Mouse (Mus musculus): ENCODE data around the gene Mrln.

Gene Mrln

DNA sequence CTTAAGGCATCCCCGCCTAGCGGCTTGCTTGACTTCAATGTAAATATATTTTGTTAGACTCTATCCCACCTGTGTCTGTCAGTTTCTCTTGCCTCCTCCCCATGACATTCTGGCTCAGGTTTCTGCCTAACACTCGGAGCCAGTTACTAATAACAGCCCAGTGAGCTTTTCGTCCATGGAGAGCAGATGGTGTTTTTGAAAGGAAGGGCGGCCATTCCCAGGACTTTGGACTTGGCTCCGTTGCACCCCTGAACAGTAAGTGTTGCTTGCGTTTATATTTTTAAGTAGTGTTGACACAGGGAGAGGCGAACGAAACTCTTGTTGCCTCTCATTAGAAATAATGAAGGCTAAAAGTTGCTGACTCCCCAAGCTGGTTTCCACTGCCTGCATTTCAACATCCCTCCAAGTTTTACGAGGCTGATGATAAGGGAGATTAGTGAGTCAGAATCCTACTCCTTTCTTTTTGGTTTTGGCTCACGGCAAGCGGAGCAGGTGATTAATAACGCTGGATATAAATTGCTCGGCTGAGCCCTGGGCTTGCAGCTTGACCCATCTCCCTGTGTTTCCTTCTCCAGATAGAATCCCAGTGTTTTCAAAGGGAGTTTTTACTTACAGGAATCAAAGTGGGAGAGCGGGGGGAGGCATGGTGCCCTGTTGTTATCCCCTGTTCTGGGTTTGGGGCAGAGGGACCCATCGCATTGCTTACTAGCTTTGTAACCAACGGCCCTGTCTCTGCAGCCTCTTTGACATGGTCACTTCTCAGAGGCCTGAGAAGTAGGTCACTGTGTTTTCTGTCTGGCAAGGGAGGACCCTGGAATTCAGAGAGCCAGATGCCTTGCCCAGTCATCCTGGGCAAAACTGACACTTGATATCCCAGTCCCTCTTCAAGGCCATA, at the start of gene Mrln:
Gene Mrln, plus strand, starts transcription at position 160 of the 895 bp plus-strand sequence.
- in situ Hi-C loops (cut with MboI, MseI), result no loop called here

DNA sequence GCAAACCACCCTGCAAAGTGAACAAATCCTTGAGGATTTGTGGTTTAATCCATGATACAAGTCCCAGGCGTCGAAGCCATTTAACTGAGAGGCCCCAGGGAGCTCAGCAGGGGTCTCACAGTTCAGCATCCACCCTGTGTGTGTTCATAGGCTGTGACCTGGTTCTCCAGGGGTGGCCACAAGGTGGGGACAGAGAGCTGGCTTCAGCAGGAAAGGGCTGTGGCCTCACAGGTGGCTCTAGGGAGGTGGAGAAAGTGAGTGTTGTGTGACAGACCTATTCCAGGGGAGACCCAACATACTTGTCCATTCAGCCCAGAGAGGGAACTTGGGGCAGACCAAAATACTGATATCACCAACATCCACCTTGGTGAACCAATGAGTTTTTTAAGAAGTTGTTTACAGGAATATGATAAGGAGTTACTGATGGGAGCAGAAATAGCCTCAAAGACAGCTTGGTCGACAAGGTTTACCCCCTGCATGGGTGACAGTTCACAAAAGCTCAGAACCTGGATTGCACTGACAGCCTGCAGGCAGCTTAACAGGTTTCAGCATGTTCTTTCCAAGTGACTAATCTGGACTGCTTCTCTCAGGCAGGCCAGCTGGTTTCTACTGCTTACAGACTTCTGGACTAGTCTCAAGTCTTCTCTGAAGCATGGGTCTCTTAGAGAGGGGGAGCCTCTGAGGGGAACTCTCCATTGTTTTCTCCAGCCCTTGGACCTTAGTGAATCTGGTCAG, 47.9 kb upstream of the Mrln start:
- in situ Hi-C loops (cut with MboI, MseI), result no loop called here

DNA sequence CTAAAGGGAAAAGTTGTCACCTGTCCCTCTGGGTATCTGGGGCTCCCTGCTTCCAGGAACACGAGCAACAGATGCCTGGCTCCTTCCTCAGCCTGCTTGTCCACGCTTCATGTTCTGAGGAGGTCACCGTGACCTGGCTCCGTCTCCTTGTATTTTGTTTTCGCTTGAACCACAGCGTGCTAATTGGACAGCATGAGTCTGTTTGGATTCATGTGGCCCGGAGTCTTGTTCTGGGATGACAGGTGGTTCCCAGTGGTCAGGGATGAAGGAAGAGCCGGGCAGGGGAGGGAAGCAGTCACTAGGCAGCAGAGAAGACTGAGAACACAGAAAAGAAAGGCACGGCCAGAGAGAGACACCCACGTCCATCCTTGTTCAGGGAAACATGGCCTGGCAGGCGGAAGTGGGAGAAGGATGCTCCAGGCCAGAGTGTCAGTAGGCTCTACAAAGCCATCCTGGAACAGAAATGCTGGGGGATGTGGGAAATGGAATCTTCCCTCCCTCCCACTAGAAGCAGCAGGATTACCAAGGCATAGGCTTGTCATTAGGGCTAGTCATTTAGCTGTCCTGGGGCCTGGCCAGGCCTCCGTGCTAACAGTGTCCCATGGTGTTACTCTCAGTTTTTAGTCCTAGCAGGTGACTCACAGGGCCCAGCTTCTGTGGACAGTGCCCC, 44.7 kb upstream of the Mrln start:
- in situ Hi-C loops (cut with MboI, MseI), result no loop called here

DNA sequence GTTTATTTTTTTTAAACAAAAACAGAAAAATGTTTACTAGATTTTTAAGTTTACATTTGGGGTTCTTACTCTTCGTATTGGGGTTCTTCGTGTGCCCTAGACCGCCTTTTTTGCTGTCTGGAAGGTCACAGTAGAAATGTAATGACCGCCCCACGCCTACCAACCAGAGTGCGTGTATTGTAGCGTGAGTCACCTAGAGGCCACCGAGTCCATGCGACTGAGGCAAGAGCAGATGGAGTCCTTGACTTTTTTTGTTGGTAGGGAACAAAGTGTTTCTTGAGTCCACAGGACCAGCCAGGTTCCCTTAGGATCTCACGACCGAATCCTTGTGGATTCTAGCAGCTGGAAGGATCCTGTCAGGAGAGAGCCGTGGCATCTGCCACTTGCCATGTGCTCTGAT, 43.7 kb upstream of the Mrln start:
- in situ Hi-C loops (cut with MboI, MseI), result no loop called here

DNA sequence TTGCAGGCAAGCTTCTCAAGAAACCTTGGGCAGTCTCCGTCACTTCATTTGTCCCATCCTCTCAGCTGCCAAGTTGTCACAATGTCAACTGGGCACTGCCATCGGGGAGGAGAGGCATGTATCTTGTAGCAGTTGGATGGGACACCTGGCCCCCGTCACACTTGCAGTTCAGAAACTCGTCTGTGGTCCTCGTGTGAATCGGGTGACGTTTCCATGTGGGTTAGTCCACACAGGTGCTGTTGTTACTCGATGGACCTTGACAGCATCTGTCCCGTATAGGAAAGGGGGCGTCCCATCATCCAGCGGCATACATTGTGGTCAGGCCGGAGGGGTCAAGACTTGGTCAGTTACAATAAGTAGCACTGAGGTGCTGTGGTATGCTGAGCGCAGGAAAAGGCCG, 43.0 kb upstream of the Mrln start:
- in situ Hi-C loops (cut with MboI, MseI), result no loop called here

DNA sequence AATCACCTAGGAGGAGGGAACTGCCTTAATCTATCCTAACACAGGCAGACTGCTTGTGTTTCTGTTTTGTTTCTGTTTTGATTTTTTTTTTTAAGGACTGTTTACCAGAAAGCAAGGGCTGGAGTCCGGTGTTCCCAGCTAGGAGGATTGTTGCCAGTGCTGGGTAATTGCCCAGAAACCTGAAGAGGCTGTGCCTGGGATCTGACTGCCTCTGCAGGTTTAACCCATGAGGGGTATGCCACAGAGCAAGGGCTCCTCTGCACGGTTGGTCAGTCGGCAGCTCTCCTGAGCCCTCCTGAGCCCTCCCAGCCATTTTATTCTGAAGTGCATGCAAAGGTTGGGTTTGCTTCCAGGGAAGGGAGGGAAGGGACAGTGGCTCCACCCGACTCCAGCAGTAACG, 40.8 kb upstream of the Mrln start:
- in situ Hi-C loops (cut with MboI, MseI), result no loop called here

DNA sequence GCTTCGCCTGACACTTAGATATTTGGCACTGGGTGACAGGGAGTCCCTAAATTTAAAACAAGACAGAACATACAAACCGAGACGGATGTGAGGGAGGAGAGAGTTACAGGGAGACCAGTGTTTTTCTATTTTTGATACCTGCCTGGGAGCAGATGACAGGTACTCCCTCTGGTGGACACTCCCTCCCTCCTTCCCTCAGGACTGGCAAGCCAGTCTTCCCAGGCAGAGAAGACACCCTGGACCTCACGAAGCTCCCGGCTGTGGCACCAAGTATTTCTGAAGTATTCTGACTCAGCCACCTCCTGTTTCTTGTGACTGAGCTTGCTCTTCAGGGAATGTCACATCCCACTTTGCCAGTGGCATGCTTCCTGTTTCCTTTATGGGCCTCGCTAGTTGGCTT, 38.6 kb upstream of the Mrln start:
- in situ Hi-C loops (cut with MboI, MseI), result no loop called here

DNA sequence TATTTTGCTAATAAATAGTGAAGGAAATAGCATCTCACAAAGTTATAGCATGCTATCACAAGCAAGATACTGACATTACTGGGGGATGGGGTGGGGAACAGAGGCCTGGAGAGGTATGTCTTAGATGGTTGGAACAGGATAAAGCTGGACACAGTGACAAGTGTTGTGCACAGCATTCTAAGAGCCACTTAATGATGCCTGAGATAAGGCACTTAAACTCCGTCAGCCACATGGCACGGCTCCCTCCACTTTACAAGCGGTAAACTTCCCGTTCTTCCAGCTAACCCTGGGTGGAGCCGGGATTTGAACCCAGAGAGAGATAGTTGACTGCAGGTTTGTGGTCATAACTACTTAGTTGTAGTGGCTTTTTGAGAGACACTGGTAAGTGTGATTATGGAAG, 38.0 kb upstream of the Mrln start:
- in situ Hi-C loops (cut with MboI, MseI), result no loop called here

DNA sequence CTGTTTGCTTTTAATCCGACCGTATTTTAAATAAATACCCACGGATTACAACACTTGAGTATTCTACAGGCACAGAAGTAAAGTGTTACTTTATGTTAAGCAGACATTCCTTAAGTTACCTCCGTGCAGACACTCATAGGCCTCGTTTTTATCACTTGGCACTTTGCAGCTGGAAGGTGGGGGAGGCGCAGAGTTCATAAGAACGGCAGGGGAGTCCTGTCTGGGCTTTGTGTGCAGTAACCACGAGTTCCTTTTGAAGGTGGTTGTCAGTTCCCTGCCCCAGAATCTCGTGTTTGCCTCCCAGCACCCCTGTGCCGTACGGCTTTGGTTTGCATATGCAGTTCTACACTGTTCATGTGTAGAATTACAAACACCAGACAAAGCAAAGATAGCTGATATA, 36.8 kb upstream of the Mrln start:
- in situ Hi-C loops (cut with MboI, MseI), result no loop called here

DNA sequence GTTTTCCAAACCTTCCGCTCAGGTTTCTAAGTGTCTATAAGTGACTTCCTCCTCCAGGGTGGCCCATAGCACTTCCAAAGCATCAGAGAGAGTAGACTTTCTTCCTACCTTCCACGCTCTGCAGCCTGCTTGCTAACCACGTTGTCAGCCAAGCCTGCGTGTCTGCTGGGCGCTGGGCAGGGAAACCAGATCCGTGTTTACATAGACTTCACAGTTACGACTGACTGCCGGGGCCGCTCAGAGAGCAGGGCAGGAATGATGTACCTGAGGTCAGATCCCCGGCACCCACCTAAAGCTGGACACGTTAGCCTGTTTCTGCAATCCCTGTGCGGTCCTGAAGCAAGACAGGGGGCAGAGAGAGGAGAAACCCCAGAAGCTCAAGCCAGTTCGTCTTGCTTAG, 36.1 kb upstream of the Mrln start:
- in situ Hi-C loops (cut with MboI, MseI), result no loop called here

DNA sequence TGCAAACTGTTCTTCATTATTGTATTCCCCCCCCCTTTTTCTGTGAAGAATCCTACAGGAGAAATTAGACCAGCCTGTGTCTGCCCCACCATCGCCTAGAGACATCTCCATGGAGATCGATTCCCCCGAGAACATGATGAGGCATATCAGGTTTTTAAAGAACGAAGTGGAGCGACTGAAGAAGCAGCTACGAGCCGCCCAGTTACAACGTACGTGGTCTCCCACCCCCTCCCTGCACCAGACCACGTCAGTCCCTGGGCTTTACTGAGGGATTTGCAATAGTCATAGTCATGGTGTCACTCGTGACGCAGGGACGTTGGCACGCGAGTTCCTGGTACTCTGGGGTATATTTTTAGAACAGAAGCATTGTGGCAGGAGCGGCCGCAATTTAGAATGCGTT, 35.4 kb upstream of the Mrln start:
- in situ Hi-C loops (cut with MboI, MseI), result no loop called here

DNA sequence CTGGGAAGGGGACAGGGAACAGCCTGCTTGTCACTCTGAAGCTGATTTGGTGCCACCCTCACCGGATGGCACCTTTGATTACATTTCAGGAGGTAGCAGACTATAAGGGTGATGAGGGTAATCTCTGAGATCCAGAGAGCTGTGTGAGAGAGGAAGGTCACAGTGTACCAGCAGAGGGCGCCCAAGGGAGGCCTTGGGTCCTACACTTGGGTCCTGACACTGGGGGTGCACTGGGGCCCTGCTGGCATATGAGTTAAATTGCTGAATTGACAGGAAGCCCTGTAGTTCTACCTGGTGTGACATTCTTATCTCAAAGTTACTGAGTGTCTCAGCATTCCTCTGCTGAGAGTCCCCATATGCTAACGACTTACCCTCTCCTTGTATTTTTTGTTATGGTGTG, 31.1 kb upstream of the Mrln start:
- in situ Hi-C loops (cut with MboI, MseI), result no loop called here

DNA sequence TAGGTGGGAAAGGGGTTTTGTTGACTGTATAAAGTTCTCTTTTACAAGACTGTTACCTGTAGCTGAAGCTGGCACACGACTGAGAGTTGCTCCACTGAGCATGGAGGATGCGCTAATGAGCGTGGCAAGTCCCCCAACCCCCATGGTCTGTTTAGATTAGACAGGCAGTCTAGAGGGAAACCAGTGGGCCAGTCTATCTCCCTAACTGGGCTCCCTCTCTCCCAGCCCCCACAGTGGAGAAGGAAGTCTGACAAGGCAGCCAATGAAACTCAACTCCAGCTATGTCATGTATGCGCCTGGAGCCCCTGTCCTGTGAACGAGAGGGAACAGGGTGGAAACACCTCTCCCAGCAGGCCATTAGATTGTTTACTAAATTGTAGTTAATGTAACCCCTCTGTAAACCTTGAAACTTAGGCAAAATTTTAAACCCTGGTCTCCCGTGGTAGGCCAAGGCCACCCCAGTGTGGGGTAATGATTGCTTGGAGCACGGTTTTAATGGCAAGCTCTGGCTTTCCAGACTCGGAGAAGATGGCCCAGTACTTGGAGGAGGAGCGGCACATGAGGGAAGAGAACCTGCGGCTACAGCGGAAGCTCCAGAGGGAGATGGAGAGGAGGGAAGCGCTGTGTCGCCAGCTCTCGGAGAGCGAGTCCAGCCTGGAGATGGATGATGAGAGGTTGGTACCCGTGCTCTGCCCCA, 29.8 kb upstream of the Mrln start:
- in situ Hi-C loops (cut with MboI, MseI), result no loop called here

DNA sequence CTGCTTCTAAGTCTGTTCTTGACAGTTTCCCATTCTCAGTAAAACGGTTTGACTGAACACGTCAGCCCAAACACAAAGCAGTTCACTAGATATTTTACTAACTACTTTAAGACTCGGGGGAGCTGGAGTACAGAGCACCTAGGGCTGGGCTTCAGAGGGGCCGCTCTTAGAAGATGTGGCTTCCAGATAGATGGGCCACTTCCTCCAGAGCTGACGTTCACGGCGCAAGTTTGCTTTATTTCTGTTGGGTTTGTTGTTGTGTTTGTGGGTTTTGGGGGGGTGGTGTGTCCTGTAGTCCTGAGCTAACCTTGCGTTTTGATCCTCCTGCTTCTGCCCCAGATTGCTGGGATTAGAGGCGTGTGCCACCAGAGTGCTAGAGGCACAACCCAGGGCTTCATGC, 23.7 kb upstream of the Mrln start:
- in situ Hi-C loops (cut with MboI, MseI), result no loop called here

DNA sequence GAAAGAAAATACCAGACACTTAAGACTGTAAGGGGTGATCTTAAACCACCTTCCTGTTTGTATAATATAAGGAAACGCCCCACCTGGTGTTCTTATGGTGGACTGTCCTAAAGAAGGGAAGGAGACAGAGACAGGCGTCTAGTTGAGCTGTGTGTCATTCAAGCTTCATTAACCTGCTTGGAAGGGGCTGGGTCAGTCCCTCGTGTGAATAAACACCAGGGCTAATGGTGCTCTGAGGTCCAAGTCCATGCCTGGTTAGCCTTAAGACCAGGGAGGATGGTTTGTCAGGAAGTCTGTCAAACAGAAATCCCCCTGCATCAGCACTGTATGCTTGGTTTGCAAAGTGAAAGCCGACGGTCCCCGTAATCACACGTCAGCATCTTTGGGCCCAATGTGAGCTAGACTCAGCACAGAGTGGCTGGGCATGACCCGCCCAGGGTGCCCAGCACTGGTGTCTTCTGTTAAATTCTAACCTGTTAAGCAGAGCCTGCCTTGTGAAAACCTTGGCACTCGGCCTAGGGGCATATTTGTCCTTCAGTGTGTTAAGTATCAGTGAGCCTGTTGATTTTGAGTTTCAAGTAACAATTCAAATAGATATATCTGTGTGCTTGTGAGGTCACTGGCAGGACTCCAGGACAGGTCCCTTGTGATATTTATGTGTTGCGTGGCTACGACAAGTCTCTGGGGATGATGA, 23.0 kb upstream of the Mrln start:
- in situ Hi-C loops (cut with MboI, MseI), result no loop called here

DNA sequence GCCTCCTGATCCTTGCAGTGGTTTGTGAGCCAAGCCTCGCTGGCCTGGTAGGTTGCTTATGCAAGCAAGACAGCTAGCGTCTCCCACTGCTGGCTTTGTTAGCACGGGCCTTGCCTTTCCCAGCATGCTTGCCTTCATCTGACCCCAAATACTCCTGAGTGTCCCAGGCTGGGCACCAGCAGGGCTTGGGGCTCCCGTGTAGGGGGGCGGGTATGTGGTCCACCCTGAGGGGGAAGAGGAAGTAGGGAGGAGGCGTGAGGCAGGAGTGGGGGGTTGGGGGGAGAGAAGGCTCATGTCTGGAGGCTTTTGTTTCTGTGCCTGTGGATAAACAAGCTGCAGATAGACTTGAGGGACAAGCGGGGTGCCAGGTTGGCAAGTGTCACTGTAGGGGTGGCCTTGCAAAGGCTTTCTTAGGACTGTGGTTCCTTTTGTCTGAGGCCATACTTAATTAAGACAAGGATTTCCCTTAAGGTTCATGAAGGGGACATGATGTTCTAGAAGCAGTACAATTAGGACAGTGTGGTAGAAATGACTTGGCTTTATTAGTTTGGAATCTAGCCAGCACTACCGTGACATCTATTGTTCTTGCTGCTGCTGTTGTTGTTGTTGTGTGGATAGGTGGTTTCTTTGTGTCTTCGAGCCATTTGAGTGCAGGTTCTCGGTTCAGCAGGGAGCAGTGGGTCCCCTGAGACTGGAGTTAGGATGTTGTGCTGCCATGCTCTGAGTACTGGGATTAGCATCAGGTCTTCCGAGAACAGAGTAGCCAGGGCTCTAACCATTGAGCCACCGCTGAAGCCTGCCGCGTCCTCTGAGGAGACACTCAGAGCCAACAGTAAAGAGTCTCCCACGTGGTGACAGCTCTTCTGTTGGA, 21.0 kb upstream of the Mrln start:
- in situ Hi-C loops (cut with MboI, MseI), result no loop called here

DNA sequence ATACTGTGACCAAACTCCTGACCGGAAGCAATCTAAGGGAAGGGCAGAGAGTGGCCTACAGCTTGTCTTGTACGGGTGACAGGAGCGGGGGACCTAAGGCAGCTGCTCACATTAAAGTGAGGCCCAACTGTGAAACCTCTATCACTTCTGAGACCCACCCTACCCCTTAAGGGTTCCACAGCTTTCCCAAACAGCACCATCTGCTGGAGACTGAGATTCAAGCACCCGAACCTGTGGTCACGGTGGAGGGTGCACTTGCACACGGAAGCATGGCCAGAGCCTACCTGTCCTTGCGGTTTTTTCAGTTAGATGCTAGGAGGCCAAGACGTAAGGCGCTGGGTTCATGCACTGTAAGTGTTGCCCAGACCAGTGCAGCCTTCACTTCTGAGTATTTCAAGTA, 18.3 kb upstream of the Mrln start:
- in situ Hi-C loops (cut with MboI, MseI), result no loop called here

DNA sequence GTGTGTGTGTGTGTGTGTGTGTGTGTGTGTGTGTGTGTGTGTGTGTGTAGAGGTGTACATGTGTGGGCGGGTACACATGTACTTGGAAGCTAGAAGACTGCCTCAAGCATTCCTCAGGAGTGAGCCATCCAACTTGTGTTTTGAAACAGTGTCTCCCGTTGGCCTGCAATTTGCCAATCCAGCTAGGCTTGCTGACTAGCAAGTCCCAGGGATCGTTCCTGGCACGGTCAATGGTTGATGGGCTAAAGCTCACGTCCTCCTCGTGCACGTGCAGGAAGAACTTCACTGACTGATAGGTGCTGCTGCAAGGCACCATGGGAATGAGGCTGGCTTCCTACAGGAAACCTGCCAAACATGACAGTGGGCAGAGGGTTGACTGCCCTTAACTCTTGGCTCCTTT, 17.9 kb upstream of the Mrln start:
- in situ Hi-C loops (cut with MboI, MseI), result no loop called here

DNA sequence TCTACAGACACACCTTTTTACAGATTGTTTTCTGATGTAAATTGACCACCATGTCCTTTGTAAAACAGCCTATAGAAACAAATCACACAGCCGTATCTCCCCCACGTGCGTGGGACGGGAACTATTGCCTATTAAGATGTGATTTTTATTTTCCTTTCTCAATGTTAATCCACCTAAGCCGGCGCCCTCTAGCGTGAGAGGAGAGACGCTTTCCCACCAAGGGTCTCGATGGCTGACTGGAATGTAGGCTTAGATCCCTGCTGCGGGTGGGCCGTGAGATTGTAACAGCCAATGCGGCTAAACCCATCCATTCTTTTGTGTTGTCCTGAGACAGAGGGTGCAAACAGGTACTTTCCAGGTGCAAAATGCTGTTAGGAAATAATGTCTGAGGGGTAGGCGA, 14.6 kb upstream of the Mrln start:
- in situ Hi-C loops (cut with MboI, MseI), result loop anchor here (5.0 kb wide), 1 partner anchor 43 kb away; no protein-coding TSS in a partner anchor

DNA sequence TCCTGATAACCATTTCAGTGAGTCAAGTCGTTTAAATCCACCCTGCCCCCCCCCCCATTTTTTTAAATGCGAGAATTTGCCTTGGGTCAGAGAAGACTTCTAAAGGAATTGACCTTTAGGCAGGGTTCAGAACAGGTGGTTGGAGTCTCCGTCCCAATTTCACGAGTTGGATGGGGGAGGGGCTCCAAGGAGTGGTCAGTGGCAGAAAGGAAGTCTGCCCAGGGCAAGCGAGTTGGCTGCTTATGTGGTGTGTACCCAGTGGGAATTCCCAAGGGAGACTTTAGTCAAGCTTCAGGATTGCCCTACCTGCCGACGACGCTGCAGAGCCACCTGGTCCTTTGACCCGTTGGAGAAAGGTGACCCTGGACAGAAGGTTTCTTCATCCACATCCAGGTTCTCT, 10.2 kb upstream of the Mrln start:
- in situ Hi-C loops (cut with MboI, MseI), result loop anchor here (5.0 kb wide), 1 partner anchor 47 kb away; no protein-coding TSS in a partner anchor
